Mouse (Mus musculus) thymus, postnatal 4 days (tissue): ENCODE results near the gene Tmem37.

Source experiments
- DNase-seq: peaks from one replicate; pipeline ENCODE4 v3.0.0; 2021

Tmem37 gene

DNA sequence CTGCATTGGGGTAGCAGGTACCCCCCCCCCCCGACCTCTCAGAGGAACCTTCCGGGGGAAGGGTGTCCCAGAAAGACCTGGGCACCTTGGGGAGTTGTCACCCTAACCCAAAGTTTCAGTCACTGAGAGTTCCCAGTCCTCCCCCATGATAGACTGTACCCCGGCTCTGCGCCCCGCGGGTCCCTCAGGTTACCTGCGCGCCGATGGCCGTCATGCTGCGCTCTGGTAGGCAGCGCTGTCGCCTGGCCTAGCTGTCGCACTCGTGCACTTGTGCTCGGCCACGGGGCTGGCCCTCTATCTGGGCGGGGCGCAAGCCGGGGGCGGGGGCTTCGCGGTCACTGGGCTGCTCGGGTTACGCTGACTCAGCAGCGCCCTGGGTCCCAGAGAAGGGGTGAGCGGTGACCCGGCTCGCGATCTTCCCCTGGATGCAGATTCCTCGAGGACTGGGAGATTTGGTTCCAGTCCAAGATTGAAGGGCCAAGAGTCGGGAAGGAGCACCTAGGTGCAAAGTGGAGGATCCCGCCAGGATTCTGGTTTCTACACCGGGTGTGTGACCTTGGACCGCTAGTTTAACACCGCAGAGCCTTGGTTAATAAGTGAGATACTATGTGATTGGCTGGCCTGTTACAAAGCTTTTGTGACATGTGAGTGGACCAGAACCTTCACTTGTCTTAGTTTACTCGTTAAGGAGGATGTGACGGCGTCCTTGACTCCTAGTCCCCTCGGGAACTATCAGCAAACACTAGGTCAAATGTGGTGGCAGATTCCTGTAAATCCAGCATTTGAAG lies at the start of gene Tmem37:
Gene Tmem37, minus strand, starts transcription at position 556 of the 788 bp plus-strand sequence.
- peak; percentile 39 for DNase-seq

DNA sequence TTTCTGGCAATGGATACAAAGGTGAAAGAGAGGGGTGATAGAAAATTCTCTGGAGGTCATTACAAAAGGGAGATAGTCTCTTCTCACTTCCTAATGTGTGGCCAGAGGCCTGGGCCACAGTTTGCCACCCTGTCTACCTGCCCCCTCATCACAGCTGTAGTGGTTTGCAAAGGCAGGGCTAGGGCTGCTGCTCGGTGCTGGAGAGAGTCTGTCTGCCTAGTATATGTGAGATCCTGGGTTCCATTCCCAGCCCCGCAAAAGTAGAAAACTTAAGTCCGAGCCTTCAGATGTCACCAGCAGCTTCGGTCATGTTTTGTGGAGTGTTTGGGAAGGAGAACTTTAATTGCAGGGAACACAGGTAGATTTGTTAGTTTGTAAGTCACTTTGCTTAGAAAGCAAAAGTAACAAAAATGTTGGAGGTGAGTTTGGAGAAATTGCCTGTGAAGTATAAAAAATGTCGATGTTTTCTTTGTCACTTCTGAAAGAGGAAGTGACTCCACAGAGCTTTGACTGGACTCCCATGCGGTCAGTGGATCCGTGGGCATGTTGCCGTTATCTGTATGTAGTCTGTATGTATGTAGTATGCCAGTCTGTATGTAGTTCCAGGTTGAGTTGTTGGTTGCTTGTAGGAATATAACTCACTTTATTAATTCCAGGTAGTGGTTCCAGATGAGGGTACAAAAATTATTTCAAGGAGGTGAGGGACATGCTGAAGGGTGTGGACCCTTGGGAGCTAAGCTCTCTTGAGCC lies 48.9 kb upstream of the Tmem37 start:
- DNase-seq, result no peak

DNA sequence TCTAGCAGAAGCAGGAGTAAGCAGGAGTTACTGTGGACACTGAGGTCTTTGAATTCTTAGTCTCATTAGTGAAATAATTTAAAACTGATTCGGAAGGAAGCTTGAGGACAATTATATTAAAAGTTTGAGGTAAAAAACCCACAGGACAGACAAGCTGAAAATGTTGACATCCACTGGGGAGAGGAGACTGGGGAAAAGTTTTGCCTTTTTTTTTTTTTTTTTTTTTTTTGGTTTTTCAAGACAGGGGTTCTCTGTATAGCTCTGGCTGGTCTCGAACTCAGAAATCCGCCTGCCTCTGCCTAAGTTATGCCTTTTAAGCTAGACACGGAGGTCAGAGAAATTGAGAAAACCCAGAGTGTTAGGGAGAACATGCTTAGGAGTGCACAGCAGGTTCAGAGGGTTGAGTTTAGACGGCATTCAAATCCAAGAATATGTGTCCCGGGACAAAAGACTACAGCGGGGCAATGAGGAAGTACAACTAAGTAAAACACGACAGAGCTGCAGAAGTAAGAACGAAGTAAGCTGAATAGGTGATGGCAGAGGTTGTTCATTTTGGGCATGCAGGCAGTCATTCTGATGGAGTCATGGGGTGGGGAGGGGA lies 48.2 kb upstream of the Tmem37 start:
- DNase-seq, result no peak

DNA sequence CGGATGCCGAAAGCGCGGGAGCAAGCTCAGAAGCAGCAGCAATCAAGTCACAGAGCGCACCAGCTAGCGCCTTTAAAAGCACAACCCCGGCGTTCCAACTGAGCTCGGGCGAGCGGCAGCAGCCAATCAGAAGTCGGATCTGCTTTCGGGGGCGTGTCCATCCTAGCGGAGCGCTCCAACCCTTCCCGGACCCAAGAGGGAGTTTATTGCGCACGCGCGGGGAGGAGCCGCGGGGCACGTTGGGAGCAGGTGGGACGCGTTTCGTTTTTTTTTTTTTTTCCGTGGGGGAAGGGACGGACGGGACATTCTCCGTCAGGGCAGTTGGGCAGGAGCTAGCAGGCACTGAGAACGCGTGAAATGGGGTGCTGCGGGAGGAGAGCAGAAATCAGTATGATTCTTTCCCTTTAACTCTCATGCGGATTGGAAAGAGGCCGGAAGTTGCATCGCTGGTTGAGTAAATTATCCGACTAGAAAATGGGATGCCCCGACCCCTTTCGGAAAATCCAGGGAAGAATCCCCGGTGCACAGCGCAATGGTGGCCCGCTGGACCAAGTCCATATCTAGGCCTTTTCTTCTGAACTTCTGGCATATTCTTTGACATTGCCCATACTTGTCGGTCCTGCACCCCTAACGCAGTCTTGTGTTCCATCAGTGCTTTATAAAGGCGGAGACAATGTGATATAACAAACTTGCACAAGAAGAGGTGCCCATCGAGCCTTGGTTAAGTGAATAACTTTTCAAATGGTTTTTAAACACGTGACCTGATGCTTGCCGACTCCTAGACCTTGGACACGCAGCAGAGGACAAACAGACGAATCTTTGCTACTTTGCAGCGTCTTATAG lies 47.3 kb upstream of the Tmem37 start, which contains the start of the genes Dbi and 3110009E18Rik:
Gene Dbi, minus strand, starts transcription at position 110 of the 843 bp plus-strand sequence.
Gene 3110009E18Rik, plus strand, starts transcription at position 219 of the 843 bp plus-strand sequence.
- DNase-seq, result peak; percentile 97

DNA sequence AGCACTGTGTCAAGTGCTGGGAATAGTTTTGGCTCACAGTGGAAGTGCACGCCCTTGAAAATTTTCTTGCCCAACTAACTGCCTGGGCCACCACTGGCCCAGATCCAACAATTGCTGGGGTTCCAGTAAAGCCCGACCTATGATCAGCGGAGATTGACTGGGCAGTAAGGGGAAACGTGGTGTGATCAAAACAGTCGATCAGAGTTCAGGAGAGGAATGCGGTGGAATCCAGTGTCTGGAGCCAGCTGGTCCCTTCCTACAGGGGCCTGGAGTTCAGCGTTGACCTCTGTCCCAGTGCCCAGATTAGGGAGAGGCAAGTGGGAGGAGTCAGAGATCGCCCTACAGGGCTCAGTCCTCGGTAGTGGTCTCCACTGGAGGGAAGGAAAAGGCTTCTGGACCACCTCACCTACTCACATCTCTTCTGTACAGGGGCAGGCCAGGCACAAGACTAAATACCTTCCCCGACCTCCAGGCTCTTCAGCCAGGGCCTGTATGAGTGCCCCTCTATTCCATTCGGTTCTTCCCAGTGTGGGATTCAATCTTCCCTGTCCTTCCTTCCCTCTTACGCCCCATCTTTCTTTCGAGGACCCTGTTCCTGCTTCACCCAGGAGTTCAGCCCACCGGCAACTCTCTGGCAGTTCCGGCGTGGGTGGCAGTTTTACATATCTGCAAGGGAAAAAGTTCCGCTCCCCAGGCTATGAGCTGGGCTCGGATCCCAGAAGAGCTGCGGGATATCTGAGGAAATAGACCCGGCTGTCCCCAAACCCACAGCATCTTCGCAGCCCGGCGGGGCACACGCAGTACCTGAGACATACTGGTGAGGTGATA lies 46.5 kb upstream of the Tmem37 start:
- peak; percentile 14 for DNase-seq

DNA sequence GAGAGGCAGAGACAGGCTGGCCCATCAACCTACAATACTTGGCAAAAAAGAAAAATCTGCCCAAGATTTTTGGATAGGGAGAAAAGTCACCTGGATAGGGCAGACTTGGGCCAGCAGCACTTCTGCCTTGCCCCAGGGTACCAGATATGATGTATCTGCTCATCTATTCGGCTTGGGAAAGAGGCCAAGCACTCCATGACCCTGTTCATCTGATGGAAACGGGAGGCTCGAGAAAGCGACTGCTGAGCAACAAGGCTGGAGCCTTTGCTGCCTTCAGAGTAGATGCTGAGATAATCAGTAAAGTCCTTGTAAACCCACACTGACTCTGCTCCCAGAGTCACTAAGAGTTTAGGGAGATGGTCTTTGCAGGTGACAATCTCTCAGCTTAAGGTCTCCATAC lies 45.5 kb upstream of the Tmem37 start:
- no peak for DNase-seq

DNA sequence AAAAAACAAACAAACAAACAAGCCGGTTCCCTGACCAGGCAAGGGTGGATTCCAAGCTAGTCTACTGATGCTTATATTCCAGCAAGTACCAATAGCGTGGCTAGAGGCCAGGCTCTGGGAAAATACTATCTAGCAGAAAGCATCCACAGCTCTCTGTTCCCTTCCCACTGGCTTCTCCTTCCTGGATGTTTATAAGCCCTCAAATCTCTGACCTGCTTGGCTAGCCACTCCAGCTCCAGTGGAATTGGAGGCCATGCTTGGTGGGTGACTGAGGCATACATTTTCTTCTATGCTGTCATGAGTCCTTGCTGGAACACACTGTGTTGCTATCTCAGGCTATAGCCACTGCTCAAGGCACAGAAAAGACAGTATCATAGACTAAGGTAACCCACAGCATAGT lies 45.0 kb upstream of the Tmem37 start:
- DNase-seq, result no peak

DNA sequence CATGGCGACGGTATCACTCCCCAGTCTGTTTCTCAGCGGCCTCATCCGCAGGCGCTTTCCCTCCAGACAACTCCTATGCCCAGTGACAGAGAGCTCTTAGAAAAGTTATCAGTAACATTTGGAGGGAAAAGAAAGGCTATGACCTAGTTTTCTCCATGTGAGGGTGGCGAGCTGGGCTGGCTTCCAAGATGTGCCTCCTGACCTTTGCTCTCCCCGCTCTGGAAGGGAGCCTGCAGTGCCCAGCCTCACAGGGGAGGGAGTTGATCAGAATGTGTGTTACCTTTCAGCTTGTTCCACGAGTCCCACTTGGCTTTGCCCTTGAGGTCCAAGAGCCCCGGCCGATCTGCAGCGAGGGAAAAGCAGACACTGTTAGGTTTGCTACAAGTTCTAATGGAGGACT lies 42.2 kb upstream of the Tmem37 start:
- DNase-seq, result no peak

DNA sequence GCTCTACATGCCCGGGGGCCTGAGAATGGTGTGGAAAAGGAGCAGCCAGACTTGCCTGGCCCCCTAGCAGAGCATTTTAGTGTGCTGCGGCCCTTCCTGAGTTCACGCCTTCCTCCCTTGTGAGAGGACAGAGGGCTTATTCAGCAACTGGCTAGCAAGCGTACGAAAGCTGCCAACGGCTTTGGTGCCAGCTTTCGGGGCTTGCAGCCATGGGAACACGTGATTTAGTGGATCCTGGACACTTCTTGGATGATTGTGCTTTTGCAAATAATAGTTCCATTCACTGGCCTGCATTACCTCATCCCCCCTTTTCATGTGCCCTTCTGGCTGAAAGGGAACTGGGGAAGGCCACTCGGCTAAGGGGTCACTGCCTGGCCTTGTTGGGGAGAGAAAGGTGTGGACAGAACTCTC lies 41.8 kb upstream of the Tmem37 start:
- DNase-seq, result no peak

DNA sequence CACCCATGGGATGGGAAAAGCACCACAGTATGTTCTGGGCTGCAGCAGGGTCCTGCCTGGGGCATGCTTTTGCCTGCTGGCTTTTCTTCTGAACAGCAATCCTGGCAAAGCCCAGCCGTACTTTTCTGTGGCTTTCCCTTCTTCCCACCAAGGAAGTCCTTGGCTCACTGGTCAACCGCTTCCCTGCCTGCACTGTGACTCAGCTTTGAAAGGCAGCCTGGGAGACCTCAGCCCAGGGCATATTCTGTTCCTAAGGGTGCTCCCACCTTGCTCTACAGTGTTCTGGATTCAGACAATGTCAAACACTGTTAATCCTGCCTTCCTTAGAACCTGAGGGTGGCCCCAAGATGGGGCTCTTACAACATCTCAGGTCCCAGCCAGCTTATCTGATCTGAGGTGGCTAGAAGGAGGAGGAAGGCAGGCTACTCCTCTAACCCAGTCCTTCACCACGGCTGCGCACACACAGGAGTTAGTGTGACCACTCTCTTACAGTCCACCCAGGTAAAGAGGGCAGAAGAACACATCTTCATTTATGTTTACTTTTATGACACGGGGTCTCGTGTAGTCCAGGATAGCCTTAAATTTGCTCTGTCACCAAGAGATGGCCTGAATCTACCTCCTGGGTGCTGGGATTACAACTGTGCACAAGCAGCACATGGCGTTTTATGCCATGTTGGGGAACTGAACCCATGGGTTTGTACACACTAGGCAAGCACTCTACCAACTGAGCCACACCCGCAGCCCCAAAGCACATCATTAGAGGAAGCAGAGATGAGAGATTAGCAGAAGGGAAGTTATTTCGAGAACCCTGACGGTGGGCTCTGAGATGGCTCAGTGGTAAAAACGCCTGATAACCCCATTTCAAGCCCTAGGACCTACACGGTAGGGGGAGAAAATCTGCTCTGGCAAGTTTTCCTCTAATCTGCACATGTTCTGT lies 38.6 kb upstream of the Tmem37 start:
- DNase-seq, result no peak

DNA sequence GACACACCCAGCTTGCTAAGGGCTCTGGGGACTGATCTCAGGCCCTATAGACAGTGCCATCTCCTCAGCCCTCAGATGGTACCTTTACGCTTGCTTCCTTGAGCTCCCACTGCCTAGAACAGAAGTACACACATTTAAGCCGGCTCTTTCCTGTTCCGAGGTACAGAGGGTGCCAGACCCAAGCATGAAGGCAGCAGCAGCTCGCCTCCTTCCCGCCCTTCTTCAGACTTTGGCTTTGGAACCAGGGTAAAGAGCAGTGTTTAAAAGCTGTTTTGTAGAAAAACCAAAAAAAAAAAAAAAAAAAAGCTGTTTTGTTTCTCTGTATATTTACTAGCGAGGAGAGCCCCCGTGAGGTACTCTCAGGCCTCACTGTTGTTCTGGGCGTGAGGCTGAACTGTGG lies 37.9 kb upstream of the Tmem37 start:
- no peak for DNase-seq

DNA sequence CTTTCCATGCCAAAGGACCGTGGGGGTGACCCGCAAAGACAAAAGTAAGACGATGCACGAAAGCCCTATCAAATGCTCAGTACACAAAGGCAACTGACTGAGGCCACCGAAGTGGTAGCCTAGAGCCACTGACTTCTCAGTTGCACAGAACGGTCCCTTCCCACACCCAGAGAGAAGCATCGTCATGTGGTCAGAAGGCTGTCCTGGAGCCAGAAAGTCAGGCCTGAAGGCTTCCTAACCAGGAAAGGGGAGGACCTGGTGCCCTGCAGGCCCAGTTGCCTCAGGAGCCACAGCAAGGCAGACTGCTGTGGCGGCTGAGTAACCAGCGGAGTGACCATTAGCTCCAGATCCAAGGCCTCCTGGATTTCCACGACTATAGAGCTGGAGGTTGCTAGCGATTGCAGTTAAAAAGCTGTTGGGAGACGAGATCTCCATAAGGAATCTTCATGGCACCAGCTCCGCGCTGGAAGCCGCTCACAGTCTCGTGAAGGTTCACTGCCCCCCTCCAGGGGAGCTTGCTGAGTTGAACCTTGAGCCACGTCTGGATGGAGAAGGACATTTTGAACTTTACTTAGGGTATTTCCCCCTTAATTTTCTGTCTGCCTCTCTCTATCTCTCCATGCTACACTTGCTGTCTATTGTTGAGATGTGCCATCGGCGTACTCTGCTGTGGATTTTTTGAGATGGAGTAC lies 36.0 kb upstream of the Tmem37 start:
- no peak for DNase-seq

DNA sequence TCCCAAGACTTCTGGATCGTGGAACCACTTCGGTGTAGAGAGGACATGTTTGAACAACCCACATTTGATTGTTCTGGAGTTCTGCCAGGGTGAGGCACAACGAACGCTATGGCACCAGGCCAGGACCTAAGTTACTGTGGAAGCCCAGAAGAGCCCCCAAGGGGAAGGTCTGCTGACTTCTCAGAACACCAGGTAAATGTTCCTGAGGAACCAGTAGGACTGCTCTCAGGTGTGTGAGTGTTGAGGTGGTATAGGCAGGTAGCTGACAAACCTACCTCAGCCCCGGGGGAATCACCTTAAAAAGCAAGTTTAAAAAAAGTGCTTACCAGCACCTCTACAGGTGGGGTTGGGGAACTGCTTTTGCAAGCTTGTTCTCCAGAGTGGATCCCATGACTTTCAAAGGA lies 31.7 kb upstream of the Tmem37 start:
- DNase-seq, result no peak

DNA sequence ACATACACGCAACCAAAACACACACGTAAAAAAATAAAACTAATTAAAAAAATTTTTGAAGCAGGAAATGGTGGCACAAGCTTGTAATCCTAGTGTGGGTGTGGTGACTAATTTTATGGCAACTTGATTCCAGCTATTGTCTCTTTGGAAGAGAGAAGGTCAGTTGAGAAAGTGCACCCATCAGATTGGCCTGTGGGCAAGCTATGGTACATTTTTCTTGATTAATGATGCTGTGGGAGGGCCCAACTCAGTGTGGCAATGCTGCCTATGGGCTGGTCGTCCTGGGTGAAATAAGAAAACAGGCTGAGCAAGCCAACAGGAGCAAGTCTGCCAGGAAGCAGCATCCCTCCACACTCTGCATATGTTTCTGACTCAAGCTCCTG lies 27.3 kb upstream of the Tmem37 start:
- no peak for DNase-seq

DNA sequence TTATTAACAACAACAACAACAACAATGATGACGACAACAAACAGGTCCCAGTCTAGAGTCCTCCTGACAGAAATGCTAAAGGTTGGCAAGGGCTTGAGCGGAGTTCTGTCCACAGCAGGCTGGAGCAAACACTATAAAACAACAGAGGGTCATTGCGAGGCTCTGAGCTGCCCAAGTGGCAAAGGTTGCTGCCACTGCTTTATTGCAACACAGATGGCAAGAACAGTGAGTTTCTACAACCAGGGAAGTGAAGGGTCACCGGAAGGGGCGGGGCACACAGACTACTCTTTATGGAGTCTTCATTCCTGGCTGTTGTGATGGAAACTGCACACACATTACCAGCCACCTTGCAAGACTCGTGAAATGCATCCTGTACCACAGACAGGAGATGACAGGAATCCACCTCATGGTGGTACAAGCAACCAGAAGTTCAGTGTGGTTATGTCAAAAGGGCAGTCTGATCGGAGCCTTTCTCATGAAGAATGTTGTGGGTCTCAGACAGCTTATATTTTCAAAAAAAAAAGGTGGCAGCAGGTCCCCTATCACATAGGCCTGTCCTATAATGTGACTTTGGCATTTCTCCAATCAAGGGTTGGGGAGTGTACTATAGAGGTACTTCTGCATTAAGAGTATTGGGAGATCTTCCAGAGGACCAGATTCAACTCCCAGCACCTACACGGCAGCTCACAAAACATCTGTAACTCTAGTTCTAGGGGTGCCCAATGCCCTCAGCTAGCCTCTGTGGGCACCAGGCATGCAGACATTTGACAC lies 26.8 kb upstream of the Tmem37 start:
- no peak for DNase-seq

DNA sequence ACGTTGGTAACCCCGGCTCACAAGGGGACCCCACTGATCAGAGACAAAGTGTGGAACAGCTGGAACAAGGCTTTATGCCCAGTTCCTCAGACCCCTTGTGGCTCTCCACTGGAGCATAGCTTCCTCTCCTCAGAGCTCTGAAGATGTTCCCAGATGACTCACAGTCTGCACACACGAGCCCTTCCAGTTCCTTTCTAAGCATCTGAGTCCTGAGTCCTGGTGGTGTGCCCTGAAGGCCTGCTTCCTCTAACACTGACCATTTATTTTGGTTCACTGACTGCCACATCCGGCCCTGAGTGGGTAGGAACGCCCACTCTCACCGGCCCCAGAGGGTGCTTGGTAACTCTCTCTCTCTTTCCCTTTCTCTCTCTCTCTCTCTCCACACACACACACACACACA lies 25.6 kb upstream of the Tmem37 start:
- no peak for DNase-seq

DNA sequence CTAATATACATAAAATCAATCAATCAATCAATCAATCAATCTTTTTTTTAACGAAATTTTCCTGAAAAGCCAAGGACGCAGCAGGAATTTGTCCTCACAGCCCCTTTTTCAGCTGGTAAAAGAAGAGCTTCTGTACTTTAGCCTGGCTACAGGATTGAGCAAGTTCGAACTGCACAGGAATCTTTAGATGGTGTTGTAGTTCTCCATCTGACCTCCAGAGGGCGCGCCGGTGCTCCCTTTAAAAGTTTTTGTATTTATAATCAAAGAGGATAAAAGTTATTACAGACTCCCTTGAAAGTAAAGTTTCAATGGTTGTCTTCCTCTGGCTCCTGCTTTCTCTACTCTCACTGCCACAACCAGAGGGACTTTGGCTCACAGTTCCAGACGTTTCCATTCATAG lies 24.5 kb upstream of the Tmem37 start:
- DNase-seq, result peak; percentile 75

DNA sequence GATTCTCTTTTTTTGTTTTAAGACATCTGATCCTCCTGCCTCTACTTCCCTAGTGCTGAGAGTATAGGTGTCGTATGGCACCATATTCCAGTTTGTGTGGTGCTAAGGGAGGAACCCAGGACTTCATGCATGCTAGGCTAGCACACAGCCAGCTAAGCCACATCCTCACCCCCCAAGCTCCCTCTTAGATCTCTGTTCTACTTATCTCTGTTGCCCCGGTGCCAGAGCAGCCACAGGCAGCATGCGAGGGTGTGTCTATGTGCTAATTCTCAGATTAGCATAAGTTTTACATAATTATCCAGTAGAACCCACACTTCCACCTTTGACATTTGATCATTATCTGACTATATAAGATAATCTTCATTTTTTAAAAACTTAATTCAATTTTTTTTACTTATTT lies 21.0 kb upstream of the Tmem37 start:
- no peak for DNase-seq

DNA sequence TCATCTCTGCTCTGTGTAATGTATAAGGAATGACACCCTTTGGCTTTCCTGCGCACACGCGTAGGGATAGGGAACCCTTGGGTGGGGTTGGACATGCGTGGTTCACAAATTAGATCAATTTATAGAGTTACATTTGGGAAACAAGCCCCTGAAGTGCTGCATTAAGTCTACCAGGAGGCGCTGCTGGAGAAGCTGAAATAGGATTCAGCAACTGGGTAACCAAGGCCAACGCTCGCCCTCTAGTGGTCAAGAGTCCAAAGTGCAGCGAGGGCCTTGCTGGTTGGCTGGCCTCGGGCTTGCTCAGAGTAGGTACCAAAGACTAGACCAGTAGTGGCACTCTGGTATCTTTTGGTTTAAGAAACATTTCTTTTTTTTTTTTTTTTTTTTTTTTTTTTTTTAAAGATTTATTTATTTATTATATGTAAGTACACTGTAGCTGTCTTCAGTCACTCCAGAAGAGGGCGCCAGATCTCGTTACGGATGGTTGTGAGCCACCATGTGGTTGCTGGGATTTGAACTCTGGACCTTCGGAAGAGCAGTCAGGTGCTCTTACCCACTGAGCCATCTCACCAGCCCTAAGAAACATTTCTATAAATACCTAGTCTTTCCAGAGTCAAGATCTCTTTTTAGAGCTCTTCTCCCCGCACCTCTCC lies 19.7 kb upstream of the Tmem37 start:
- peak; percentile 88 for DNase-seq
